20 mouse cellular contexts compared by ENCODE assay signal in the genomic region with DNA sequence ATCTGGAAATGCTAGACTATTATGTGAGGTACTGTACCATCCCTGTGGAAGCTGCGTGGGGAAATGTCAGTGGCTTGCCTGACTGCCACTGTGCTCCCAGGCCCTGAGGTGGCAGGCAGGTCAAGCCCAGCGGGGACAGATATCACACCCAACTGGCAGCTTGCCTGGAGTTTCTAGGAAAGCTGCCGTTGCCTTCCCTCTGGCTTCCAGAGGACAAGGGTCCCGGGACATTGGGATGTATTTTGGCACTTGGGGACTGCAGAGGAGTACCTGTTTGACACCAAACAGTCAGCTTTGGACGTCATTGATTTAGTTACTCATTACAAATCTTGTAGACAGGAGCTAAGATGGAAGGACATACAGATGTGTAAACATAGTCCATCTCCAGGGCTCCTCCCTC. TPM values are rescaled to one million over a fixed set of nuclear protein-coding genes. Genes with fewer than 3 reads are reported as not detected.
A peak's percentile ranks its signal among the peaks of the same experiment; 100 is the strongest.
DNase-seq lines count a peak whose midpoint lies in the region; ATAC-seq lines count a peak whose summit lies in the region.
"Had no signal": no experiment of that assay in that cellular context is flagged by ENCODE, and none has a peak within 500 bp of the region (broad histone marks: within the 10 kb centered on the region; RNA-seq: fewer than 3 reads in every experiment).

No protein-coding gene starts in this region.

- no peaks in the 10 kb centered on the region for H3K36me3 ChIP-seq in kidney, embryonic 16.5 days (ENCODE audit: insufficient read depth, low read length)
- H3K36me3 ChIP-seq in intestine, embryonic 16.5 days (ENCODE audit: control insufficient read depth, insufficient read depth, low read length) = no peaks in the 10 kb centered on the region
- no peaks in the 10 kb centered on the region for H3K36me3 ChIP-seq in hindbrain, embryonic 10.5 days
- H3K36me3 ChIP-seq: embryonic facial prominence, embryonic 12.5 days; midbrain, embryonic 10.5 days had no signal

- no peak for ATAC-seq in kidney, embryonic 16.5 days (ENCODE audit: low FRiP score, low TSS enrichment)
- no peak for ATAC-seq in intestine, embryonic 16.5 days

- peak; percentile 64 for DNase-seq in adrenal gland, postnatal 10 days
- DNase-seq in adrenal gland, postnatal 4 days (ENCODE audit: low spot score in 2 of 2) = no peak
- peak; percentile 16 for DNase-seq in kidney, postnatal 14 days
- DNase-seq in adrenal gland, postnatal 25 days = peak; percentile 20
- DNase-seq in thymus, postnatal 25 days = no peak
- no peak for DNase-seq in hindbrain, embryonic 10.5 days (ENCODE audit: low spot score)
- DNase-seq: cerebellum, adult 2 months; gastrocnemius, postnatal 25 days; layer of hippocampus, postnatal 36 days; lung, postnatal 10 days had no signal

- no peak overlapping the region for H3K9ac ChIP-seq in kidney, embryonic 16.5 days (replicated peaks; ENCODE audit: low read length)
- no peak overlapping the region for H3K9ac ChIP-seq in intestine, embryonic 16.5 days (ENCODE audit: low read depth, low read length)
- H3K9ac ChIP-seq: embryonic facial prominence, embryonic 12.5 days had no signal

- no peak overlapping the region for H3K4me2 ChIP-seq in kidney, embryonic 16.5 days (replicated peaks; ENCODE audit: low read depth, low read length)
- no peak overlapping the region for H3K4me2 ChIP-seq in intestine, embryonic 16.5 days (ENCODE audit: low read depth, low read length)
- H3K4me2 ChIP-seq: embryonic facial prominence, embryonic 12.5 days had no signal

- peaks cover 4% of the 10 kb centered on the region; the same call in 1 of the 2 replicates for H3K9me3 ChIP-seq in kidney, embryonic 16.5 days (ENCODE audit: low read length)
- no peaks in the 10 kb centered on the region for H3K9me3 ChIP-seq in intestine, embryonic 16.5 days (ENCODE audit: control insufficient read depth, low read length)
- H3K9me3 ChIP-seq in hindbrain, embryonic 10.5 days = no peaks in the 10 kb centered on the region
- H3K9me3 ChIP-seq: midbrain, embryonic 10.5 days had no signal

- WGBS in kidney, embryonic 16.5 days = 36% methylated on average over 5 of the region's 5 CpGs
- 44% methylated on average over 5 of the region's 5 CpGs for whole genome bisulfite sequencing in intestine, embryonic 16.5 days
- 77% methylated on average over 5 of the region's 5 CpGs for WGBS in hindbrain, embryonic 10.5 days

- H3K4me1 ChIP-seq in kidney, embryonic 16.5 days (ENCODE audit: insufficient read depth, low read length) = peaks cover 9% of the 10 kb centered on the region
- H3K4me1 ChIP-seq in intestine, embryonic 16.5 days (ENCODE audit: control insufficient read depth, insufficient read depth, low read length) = peaks cover 11% of the 10 kb centered on the region; the same call in 1 of the 2 replicates
- no peaks in the 10 kb centered on the region for H3K4me1 ChIP-seq in hindbrain, embryonic 10.5 days (replicated peaks)
- H3K4me1 ChIP-seq: midbrain, embryonic 10.5 days had no signal

- H3K27ac ChIP-seq in kidney, embryonic 16.5 days (ENCODE audit: low read length) = no peak overlapping the region
- 0 out of 2 replicates have a peak overlapping the region, but pooled peaks have one; percentile 27 for H3K27ac ChIP-seq in intestine, embryonic 16.5 days (ENCODE audit: low read length)
- no peak overlapping the region for H3K27ac ChIP-seq in hindbrain, embryonic 10.5 days
- H3K27ac ChIP-seq: midbrain, embryonic 10.5 days had no signal

- H3K4me3 ChIP-seq in kidney, embryonic 16.5 days (ENCODE audit: low read length) = no peak overlapping the region
- no peak overlapping the region for H3K4me3 ChIP-seq in intestine, embryonic 16.5 days (ENCODE audit: low read length)
- H3K4me3 ChIP-seq in hindbrain, embryonic 10.5 days = no peak overlapping the region
- H3K4me3 ChIP-seq: embryonic facial prominence, embryonic 12.5 days; midbrain, embryonic 10.5 days; myocyte had no signal

- 0 out of 2 replicates have a peak, but pooled peaks cover 2% of the 10 kb centered on the region for H3K27me3 ChIP-seq in kidney, embryonic 16.5 days (ENCODE audit: insufficient read depth, low read length)
- H3K27me3 ChIP-seq in intestine, embryonic 16.5 days (replicated peaks; ENCODE audit: control insufficient read depth, insufficient read depth, low read length) = no peaks in the 10 kb centered on the region
- H3K27me3 ChIP-seq in hindbrain, embryonic 10.5 days (ENCODE audit: insufficient read depth, poor library complexity, severe bottlenecking) = no peaks in the 10 kb centered on the region
- H3K27me3 ChIP-seq: CH12.LX; embryonic facial prominence, embryonic 12.5 days had no signal

RNA-seq across cellular contexts. Expression of a gene that starts 15.3 kb away (rescaled TPM):
- not detected for total RNA-seq in adrenal gland, postnatal 10 days (2021)
- total RNA-seq in adrenal gland, postnatal 4 days (2021) = under 1 TPM in 1 of 2 experiments, not detected in 1; 0.76 TPM
- polyA plus RNA-seq in kidney, embryonic 16.5 days (2015; fragmentation: Nextera tagmentation; extraction: Ambion mirVana) = not detected in 2 replicates
- total RNA-seq in adrenal gland, postnatal 25 days (2021) = not detected in 2 replicates
- polyA plus RNA-seq in intestine, embryonic 16.5 days (2015; fragmentation: Nextera tagmentation; extraction: Ambion mirVana) = not detected in 2 replicates
- polyA plus RNA-seq in hindbrain, embryonic 10.5 days (2016; fragmentation: Nextera tagmentation; extraction: Ambion mirVana) = not detected in 2 replicates
- total RNA-seq: CH12.LX; common myeloid progenitor, adult 5-6 weeks; gastrocnemius, postnatal 25 days; hematopoietic stem cell, adult 5-6 weeks had no signal
- polyA plus RNA-seq: cerebellum, adult 2 months; embryonic facial prominence, embryonic 12.5 days; large intestine, adult 2 months; limb, embryonic 11.5 days; midbrain, embryonic 10.5 days; myocyte had no signal

RNA-seq across cellular contexts. Expression of a gene that starts 26.9 kb away (rescaled TPM):
- total RNA-seq in adrenal gland, postnatal 10 days (2021) = 10 to 100 TPM; 50.3 to 68.1 TPM
- 100 to 1,000 TPM; 103 to 134 TPM for total RNA-seq in adrenal gland, postnatal 4 days (2021)
- polyA plus RNA-seq in kidney, embryonic 16.5 days (2015; fragmentation: Nextera tagmentation; extraction: Ambion mirVana) = 366 and 377 TPM in 2 replicates
- 36.4 and 56.3 TPM in 2 replicates for total RNA-seq in adrenal gland, postnatal 25 days (2021)
- 149 and 158 TPM in 2 replicates for polyA plus RNA-seq in intestine, embryonic 16.5 days (2015; fragmentation: Nextera tagmentation; extraction: Ambion mirVana)
- 262 and 276 TPM in 2 replicates for polyA plus RNA-seq in hindbrain, embryonic 10.5 days (2016; fragmentation: Nextera tagmentation; extraction: Ambion mirVana)

RNA-seq across cellular contexts. Expression of a gene that starts 58.1 kb away (rescaled TPM):
- total RNA-seq in adrenal gland, postnatal 10 days (2021) = 10 to 100 TPM; 41.3 to 62.7 TPM
- total RNA-seq in adrenal gland, postnatal 4 days (2021) = 10 to 100 TPM; 74.9 to 76.1 TPM
- 6.6 and 7.8 TPM in 2 replicates for polyA plus RNA-seq in kidney, embryonic 16.5 days (2015; fragmentation: Nextera tagmentation; extraction: Ambion mirVana)
- total RNA-seq in adrenal gland, postnatal 25 days (2021) = 71.1 and 80.0 TPM in 2 replicates
- polyA plus RNA-seq in intestine, embryonic 16.5 days (2015; fragmentation: Nextera tagmentation; extraction: Ambion mirVana) = 3.0 and 3.7 TPM in 2 replicates
- polyA plus RNA-seq in hindbrain, embryonic 10.5 days (2016; fragmentation: Nextera tagmentation; extraction: Ambion mirVana) = 5.5 and 5.9 TPM in 2 replicates

Comparison
In these comparisons a context has a peak if more than half of its experiments do, and no peak if none do; other contexts are left out.
1. DNase-seq: peak in adrenal gland, postnatal 10 days (single experiment), kidney, postnatal 14 days (single experiment) and adrenal gland, postnatal 25 days (single experiment); none in adrenal gland, postnatal 4 days (0 of 2), thymus, postnatal 25 days (single experiment) and hindbrain, embryonic 10.5 days (single experiment).